Mouse (Mus musculus) stomach, embryonic 15.5 days (tissue): ENCODE results near the gene Krtap26-1. TPM values are rescaled to one million over a fixed set of nuclear protein-coding genes. Genes with fewer than 3 reads are reported as not detected.

Experiments
- ATAC-seq: fragments of 200-750 bp; cut with Nextera tagmentation; 2 replicates; pipeline ENCODE4 v1.8.0; 2017; ENCODE audit warnings: low read depth, moderate number of reproducible peaks, moderate TSS enrichment; ENCODE audit not compliant: insufficient read depth, low FRiP score
- H3K27ac ChIP-seq: fragments of 300-500 bp; sonication (generic); 2 replicates; pipeline ENCODE4 v1.5.1; 2015; ENCODE audit warnings: mild to moderate bottlenecking, inconsistent platforms
- H3K27me3 ChIP-seq: fragments of 300-500 bp; sonication (generic); replicated peaks from 2 replicates; pipeline ENCODE4 v1.6.1; 2015; ENCODE audit warnings: inconsistent platforms
- H3K36me3 ChIP-seq: fragments of 300-500 bp; sonication (generic); 2 replicates; pipeline ENCODE4 v1.6.1; 2015; ENCODE audit warnings: inconsistent platforms
- H3K4me1 ChIP-seq: fragments of 300-500 bp; sonication (generic); 2 replicates; pipeline ENCODE4 v1.6.1; 2015; ENCODE audit warnings: inconsistent platforms
- H3K4me2 ChIP-seq: fragments of 300-500 bp; sonication (generic); 2 replicates; pipeline ENCODE4 v1.6.1; 2015; ENCODE audit warnings: mild to moderate bottlenecking, inconsistent platforms
- H3K4me3 ChIP-seq: fragments of 300-500 bp; sonication (generic); replicated peaks from 2 replicates; pipeline ENCODE4 v1.5.1; 2015; ENCODE audit warnings: inconsistent platforms
- H3K9ac ChIP-seq: fragments of 300-500 bp; sonication (generic); 2 replicates; pipeline ENCODE4 v1.6.1; 2015; ENCODE audit warnings: inconsistent platforms
- H3K9me3 ChIP-seq: fragments of 300-500 bp; sonication (generic); 2 replicates; pipeline ENCODE4 v1.6.1; 2016; ENCODE audit warnings: inconsistent platforms
- WGBS: fragments of 180-500 bp; shearing (Covaris S2); methylation state at CpG from one replicate; pipeline ENCODE4 v1.1.7; 2015; 5-methylcytosine and 5-hydroxymethylcytosine counted together
- polyA plus RNA-seq: library from polyadenylated mRNA; unstranded; fragments of >200 nt; fragmentation: Nextera tagmentation; extraction: Ambion mirVana; gene quantifications from 2 replicates; pipeline ENCODE4 v1.2.1, GENCODE M21; 2015

Krtap26-1 gene
- polyA plus RNA-seq, 1 experiment from 2014 or later: not detected

DNA sequence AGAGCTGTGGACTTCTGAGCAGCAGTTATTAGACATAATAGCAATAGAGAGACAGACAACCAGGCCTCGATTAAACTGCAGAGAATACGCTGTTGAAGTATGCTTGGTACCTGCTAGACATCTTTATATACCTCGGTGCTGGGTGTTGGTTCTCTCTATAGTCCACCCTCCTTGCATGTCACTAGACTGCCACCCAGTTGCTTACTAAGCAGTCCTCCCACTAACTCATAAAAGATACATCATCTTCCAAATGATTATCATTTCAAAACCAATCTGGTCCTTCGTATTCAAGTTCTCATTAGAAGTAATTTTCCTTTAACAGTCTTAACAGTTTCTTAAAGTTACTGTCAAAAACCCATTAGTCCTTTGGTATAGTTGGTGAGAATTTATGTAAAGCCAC, 20.0 kb downstream of the Krtap26-1 start, which contains the start of gene 2310079G19Rik:
Gene 2310079G19Rik, minus strand, starts transcription at position 101 of the 400 bp plus-strand sequence.
- Histone ChIP-seq H3K9ac (no peak within 1 kb of the TSS), H3K27ac (no peak within 1 kb of the TSS), H3K9me3 (no peaks in the 10 kb centered on the region), H3K4me1 (no peaks in the 10 kb centered on the region), H3K4me3 (no peak within 1 kb of the TSS), H3K36me3 (no peaks in the 10 kb centered on the region), H3K4me2 (no peak within 1 kb of the TSS), H3K27me3 (no peaks in the 10 kb centered on the region)
- WGBS: 95% methylated on average over 4 of the region's 4 CpGs
- no peak for ATAC-seq

DNA sequence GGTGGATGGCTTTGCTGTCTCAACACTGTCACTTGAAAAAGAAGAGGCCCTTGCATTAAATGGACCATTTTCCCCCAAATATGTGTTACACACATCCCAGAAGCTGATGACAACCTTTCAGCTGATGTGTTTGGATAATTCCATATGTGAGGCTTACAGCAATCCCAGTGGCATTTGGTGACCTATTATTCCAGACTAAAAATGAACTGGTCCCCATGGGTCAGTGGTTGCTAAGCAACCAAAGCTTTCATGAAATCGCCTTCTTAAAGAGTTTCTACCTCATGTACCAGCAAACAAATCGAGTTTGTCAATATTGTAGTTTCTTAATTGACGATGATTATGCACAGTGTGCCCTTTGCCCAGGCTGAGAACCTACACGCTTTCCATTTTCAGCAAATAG, 34.9 kb downstream of the Krtap26-1 start:
- H3K9ac ChIP-seq: no peak overlapping the region
- no peaks in the 10 kb centered on the region for H3K36me3 ChIP-seq
- H3K27me3 ChIP-seq: no peaks in the 10 kb centered on the region
- H3K9me3 ChIP-seq: no peaks in the 10 kb centered on the region
- no peak overlapping the region for H3K4me2 ChIP-seq
- no peak overlapping the region for H3K27ac ChIP-seq
- 78% methylated on average over 4 of the region's 4 CpGs for WGBS
- no peaks in the 10 kb centered on the region for H3K4me1 ChIP-seq
- ATAC-seq: no peak
- no peak overlapping the region for H3K4me3 ChIP-seq

DNA sequence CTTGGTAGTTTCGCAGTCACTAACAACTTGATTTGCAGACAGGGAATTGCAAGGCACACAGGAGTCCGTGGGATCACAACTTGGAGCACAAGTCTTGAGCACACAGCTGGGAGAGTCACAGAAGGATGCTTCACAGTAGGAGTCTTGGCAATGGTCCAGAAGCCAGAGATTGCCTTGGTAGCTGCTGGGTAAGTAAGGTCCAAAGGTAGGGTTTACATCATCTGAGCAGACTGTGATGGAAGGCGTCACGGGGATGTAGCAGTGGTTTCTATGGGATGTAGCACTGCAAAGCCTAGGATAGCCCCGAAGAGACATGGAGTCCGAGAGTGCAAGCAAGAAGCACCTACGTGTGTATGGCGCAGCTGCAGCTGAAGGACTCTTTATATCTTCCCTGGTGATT, 35.7 kb downstream of the Krtap26-1 start, which contains the start of gene Krtap24-1:
Gene Krtap24-1, minus strand, starts transcription at position 358 of the 400 bp plus-strand sequence.
- WGBS: 92% methylated on average over 8 of the region's 8 CpGs
- H3K9me3 ChIP-seq: no peaks in the 10 kb centered on the region
- no peak within 1 kb of the TSS for H3K4me3 ChIP-seq
- H3K9ac ChIP-seq: no peak within 1 kb of the TSS
- no peak within 1 kb of the TSS for H3K4me2 ChIP-seq
- H3K27ac ChIP-seq: no peak within 1 kb of the TSS
- H3K27me3 ChIP-seq: no peaks in the 10 kb centered on the region
- H3K36me3 ChIP-seq: no peaks in the 10 kb centered on the region
- no peak for ATAC-seq
- no peaks in the 10 kb centered on the region for H3K4me1 ChIP-seq

DNA sequence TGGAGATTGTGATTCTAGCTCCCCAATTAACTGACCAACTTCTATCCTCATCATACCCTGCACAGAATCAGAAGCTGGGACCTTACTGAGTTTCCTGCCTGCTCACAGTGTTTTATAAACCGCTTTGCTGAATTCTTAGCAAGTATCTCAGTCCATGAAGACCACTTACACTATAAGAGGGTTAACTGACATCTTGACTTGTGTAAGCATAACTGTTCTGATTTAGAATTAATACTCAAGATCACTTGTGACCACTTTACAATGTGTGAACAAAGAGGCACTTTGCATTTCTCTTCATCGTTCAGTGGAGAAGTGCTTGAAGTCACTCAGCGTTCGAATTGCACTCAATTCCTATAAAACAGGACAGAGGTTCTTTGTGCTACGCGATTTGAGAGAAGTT, 43.0 kb downstream of the Krtap26-1 start:
- no peak for ATAC-seq
- 88% methylated on average over 6 of the region's 6 CpGs for WGBS
- no peak overlapping the region for H3K4me3 ChIP-seq
- H3K4me1 ChIP-seq: no peaks in the 10 kb centered on the region
- H3K36me3 ChIP-seq: no peaks in the 10 kb centered on the region
- H3K27me3 ChIP-seq: no peaks in the 10 kb centered on the region
- H3K27ac ChIP-seq: no peak overlapping the region
- no peaks in the 10 kb centered on the region for H3K9me3 ChIP-seq
- H3K4me2 ChIP-seq: no peak overlapping the region
- H3K9ac ChIP-seq: no peak overlapping the region

DNA sequence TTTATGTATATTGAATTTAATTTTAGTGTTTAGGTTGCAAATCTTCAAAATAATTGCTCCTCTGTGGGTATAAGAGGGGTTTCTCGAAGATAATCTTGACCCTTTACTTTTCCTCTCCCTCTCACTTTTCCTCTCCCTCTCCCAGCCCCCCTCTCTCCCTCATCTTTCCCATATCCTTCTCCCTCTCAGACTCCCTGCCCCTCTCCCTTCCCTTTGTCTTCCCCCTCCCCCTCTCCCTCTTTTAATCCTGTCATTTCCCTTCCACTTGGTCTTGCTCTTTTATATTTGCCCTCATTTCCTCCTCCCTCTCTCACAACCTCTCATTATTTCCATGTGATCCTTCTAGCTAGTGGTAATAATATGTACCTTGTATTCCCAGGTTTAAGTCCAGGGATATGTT, 45.1 kb downstream of the Krtap26-1 start:
- WGBS: 67% methylated on average over 1 of the region's 1 CpGs
- Histone ChIP-seq H3K27ac (no peak overlapping the region), H3K4me2 (no peak overlapping the region), H3K4me1 (no peaks in the 10 kb centered on the region), H3K9ac (no peak overlapping the region), H3K9me3 (no peaks in the 10 kb centered on the region), H3K4me3 (no peak overlapping the region), H3K27me3 (no peaks in the 10 kb centered on the region), H3K36me3 (no peaks in the 10 kb centered on the region)
- no peak for ATAC-seq

DNA sequence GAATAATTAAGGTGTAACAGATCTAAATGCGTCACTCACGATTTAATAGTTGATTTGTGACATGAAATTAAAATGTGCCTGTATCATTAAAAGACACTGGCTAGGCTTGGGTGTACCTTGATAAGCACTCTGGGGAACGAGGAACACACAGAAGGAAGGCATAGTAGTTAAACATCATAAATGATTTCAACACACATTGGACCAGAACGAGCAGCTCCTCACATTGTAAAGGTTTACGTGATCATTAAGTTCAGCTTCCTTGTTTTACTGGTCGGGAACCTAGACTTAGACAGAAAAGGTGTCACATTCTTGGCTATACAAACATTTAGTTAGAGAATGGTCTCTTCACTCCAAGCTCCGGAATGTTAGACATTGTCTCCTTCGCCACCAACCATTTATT, 47.3 kb downstream of the Krtap26-1 start:
- Histone ChIP-seq H3K4me2 (no peak overlapping the region), H3K36me3 (no peaks in the 10 kb centered on the region), H3K4me3 (no peak overlapping the region), H3K27me3 (no peaks in the 10 kb centered on the region), H3K27ac (no peak overlapping the region), H3K4me1 (no peaks in the 10 kb centered on the region), H3K9ac (no peak overlapping the region), H3K9me3 (no peaks in the 10 kb centered on the region)
- ATAC-seq: no peak
- 68% methylated on average over 8 of the region's 8 CpGs for WGBS

DNA sequence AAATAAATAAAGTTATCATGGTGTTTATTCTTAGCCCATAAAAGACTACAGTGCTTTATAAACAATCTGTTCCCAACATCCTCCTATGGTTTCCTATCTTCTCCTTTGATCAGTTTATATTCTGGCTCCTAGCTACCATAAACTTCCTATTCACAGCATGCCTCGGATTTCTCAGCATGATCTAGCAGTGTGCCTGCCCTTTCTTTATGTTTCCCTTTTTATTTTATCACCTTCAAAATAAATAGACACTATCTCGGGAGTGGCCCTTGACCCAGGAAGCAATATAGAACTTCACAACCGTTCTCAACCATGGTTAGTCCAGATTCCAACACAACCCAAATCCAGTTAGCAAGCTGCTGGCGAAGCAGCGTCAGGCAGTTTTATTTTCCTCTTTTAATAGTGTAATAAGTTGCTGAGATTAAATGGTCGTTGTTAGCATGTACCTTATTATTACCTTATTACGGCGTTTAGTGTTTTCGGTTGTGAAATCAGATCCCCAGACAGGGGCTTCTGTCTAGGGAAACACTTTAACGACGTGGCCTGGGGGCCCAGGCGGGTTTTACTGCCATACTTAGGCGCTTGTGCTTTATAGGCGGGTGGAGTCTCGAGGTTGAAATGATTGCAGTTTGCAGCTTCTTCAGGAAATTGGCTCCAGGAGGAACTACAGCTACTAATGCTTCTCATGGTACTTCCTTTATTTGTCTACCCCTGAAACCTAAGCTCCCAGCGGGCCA, 47.9 kb downstream of the Krtap26-1 start:
- H3K27ac ChIP-seq: no peak overlapping the region
- H3K4me1 ChIP-seq: no peaks in the 10 kb centered on the region
- no peaks in the 10 kb centered on the region for H3K36me3 ChIP-seq
- no peaks in the 10 kb centered on the region for H3K27me3 ChIP-seq
- H3K9ac ChIP-seq: no peak overlapping the region
- ATAC-seq: no peak
- no peaks in the 10 kb centered on the region for H3K9me3 ChIP-seq
- no peak overlapping the region for H3K4me2 ChIP-seq
- no peak overlapping the region for H3K4me3 ChIP-seq
- 49% methylated on average over 16 of the region's 16 CpGs for WGBS

Other genes with a start within 250 kb of the Krtap26-1 start
- gene Cldn17, start 140.8 kb downstream of the Krtap26-1 start, polyA plus RNA-seq: 0.22 TPM in 1 of 2 replicates, not detected in the other
- gene Cldn8, start 84.6 kb downstream of the Krtap26-1 start, polyA plus RNA-seq: 18.5 and 20.6 TPM in 2 replicates
- not detected in 2 replicates for gene Krtap24-1, start 35.5 kb downstream of the Krtap26-1 start, polyA plus RNA-seq
- gene 2310079G19Rik, start 20.1 kb downstream of the Krtap26-1 start, polyA plus RNA-seq: not detected in 2 replicates
- gene Krtap27-1, start 23.9 kb upstream of the Krtap26-1 start, polyA plus RNA-seq: not detected in 2 replicates
- not detected in 2 replicates for gene 2310061N02Rik, start 60.2 kb upstream of the Krtap26-1 start, polyA plus RNA-seq
- not detected in 2 replicates for gene Krtap13-1, start 81.1 kb upstream of the Krtap26-1 start, polyA plus RNA-seq
- gene Krtap13, start 103.8 kb upstream of the Krtap26-1 start, polyA plus RNA-seq: not detected in 2 replicates
- gene 2310034C09Rik, start 111.1 kb upstream of the Krtap26-1 start, polyA plus RNA-seq: not detected in 2 replicates
- not detected in 2 replicates for gene 2310057N15Rik, start 126.4 kb upstream of the Krtap26-1 start, polyA plus RNA-seq
- not detected in 2 replicates for gene Gm5965, start 130.1 kb upstream of the Krtap26-1 start, polyA plus RNA-seq
- not detected in 2 replicates for gene Gm20741, start 164.4 kb upstream of the Krtap26-1 start, polyA plus RNA-seq
- not detected in 2 replicates for gene Krtap15, start 172.4 kb upstream of the Krtap26-1 start, polyA plus RNA-seq
- not detected in 2 replicates for gene Krtap14, start 178.3 kb upstream of the Krtap26-1 start, polyA plus RNA-seq
- not detected in 2 replicates for gene Krtap19-1, start 221.6 kb upstream of the Krtap26-1 start, polyA plus RNA-seq
- gene Krtap19-2, start 226.5 kb upstream of the Krtap26-1 start, polyA plus RNA-seq: not detected in 2 replicates
- gene Krtap19-3, start 230.2 kb upstream of the Krtap26-1 start, polyA plus RNA-seq: not detected in 2 replicates
- not detected in 2 replicates for gene Krtap19-4, start 237.3 kb upstream of the Krtap26-1 start, polyA plus RNA-seq
- not detected in 2 replicates for gene Krtap19-5, start 248.7 kb upstream of the Krtap26-1 start, polyA plus RNA-seq